Mouse (Mus musculus) stomach, postnatal 0 days (tissue): ENCODE measurements around the gene Heatr5b. TPM values are rescaled to one million over a fixed set of nuclear protein-coding genes. Genes with fewer than 3 reads are reported as not detected.
"Not testable (repeated sequence)": the region's sequence is repeated elsewhere in the genome, so short reads cannot be mapped to it uniquely, and the experiment has no call there.

Source experiments
- ATAC-seq: fragments of 200-750 bp; cut with Nextera tagmentation; 2 replicates; pipeline ENCODE4 v1.8.0; 2017; ENCODE audit not compliant: low FRiP score, low TSS enrichment
- DNase-seq: peaks from one replicate; pipeline ENCODE4 v3.0.0-alpha.2; 2016; ENCODE audit warnings: low spot score
- H3K27ac ChIP-seq: fragments of 300-500 bp; sonication (generic); replicated peaks from 2 replicates; pipeline ENCODE4 v1.5.1; 2014; ENCODE audit warnings: mild to moderate bottlenecking, control low read depth
- H3K27me3 ChIP-seq: fragments of 300-500 bp; sonication (generic); 2 replicates; pipeline ENCODE4 v1.6.1; 2014; ENCODE audit warnings: low read length; ENCODE audit not compliant: control insufficient read depth, insufficient read depth
- H3K36me3 ChIP-seq: fragments of 300-500 bp; sonication (generic); 2 replicates; pipeline ENCODE4 v1.6.1; 2014; ENCODE audit warnings: low read length, mixed read lengths; ENCODE audit not compliant: control insufficient read depth, insufficient read depth
- H3K4me1 ChIP-seq: fragments of 300-500 bp; sonication (generic); replicated peaks from 2 replicates; pipeline ENCODE4 v1.6.1; 2014; ENCODE audit warnings: antibody characterized with exemption; ENCODE audit not compliant: control insufficient read depth, insufficient read depth
- H3K4me2 ChIP-seq: fragments of 300-500 bp; sonication (generic); replicated peaks from 2 replicates; pipeline ENCODE4 v1.6.1; 2014; ENCODE audit warnings: low read depth, mild to moderate bottlenecking, control low read depth, moderate library complexity
- H3K4me3 ChIP-seq: fragments of 300-500 bp; sonication (generic); 2 replicates; pipeline ENCODE4 v1.5.1; 2014; ENCODE audit warnings: low read depth, low read length, control low read depth
- H3K9ac ChIP-seq: fragments of 300-500 bp; sonication (generic); 2 replicates; pipeline ENCODE4 v1.6.1; 2014; ENCODE audit warnings: mild to moderate bottlenecking, low read length, control low read depth, mixed read lengths
- H3K9me3 ChIP-seq: fragments of 300-500 bp; sonication (generic); 2 replicates; pipeline ENCODE4 v1.6.1; 2016; ENCODE audit warnings: low read length; ENCODE audit not compliant: control insufficient read depth
- CTCF ChIP-seq: IDR thresholded peaks from 2 replicates; pipeline ENCODE4 v1.5.1; 2016; ENCODE audit warnings: antibody characterized with exemption, low read depth, mild to moderate bottlenecking, moderate library complexity
- EP300 ChIP-seq: optimal IDR thresholded peaks from 2 replicates; pipeline ENCODE3; 2016; ENCODE audit warnings: antibody characterized with exemption
- WGBS: fragments of 180-500 bp; shearing (Covaris S2); extraction: QIAGEN DNeasy Blood & Tissue Kit; methylation state at CpG from one replicate; pipeline ENCODE4 v1.1.7; 2014; 5-methylcytosine and 5-hydroxymethylcytosine counted together
- polyA plus RNA-seq: library from polyadenylated mRNA; unstranded; fragments of >200 nt; fragmentation: Nextera tagmentation; extraction: Ambion mirVana; gene quantifications from 2 replicates; pipeline ENCODE4 v1.2.1, GENCODE M21; 2015

The Heatr5b gene
- polyA plus RNA-seq, 1 experiment from 2014 or later: 3.7 TPM

DNA sequence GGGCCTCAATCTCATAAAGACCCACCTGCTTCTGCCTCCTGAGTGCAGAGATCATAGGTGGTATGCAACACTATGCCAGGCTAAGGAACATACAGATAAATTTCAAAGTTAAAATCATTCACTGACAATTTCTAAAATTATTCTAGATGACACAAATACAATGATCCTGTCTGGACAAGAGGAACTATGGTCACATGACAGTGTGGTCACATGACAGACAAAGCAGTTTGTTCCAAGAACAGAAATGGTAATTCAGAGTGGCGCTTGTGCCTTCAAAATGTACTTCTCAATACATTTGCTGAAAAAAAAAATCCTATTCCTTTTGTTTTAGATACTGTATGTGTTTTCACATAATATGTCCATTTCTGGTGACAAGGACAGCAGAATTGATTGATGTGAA, 37.9 kb downstream of the Heatr5b start:
- WGBS: 92% methylated on average over 1 of the region's 1 CpGs
- ATAC-seq: no peak

DNA sequence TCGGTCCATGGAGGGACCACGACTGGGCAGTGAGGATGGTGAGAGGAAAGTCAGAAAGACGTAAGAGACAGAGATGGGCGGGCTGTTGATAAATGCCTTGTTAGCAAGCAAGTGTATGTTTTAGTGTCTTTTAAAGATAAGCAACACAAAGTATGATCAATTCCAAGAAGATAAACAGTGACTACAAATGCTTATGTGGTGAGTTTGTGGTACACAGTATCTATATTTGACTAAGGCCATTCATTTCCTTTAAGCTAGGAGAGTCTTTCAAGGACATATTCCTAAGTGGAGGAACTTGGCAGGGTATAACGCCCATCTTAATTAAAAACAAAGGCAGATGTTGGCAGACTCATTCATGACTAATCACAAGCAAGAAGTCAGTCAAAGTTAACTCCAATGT, 40.8 kb downstream of the Heatr5b start:
- no peak overlapping the region for H3K27ac ChIP-seq
- no peak for TF ChIP-seq CTCF
- no peak for TF ChIP-seq EP300

More for the DNA sequence above, 37.9 kb downstream of the Heatr5b start:
- Histone ChIP-seq H3K9me3 (no peaks in the 10 kb centered on the region), H3K27me3 (no peaks in the 10 kb centered on the region), H3K4me2 (no peak overlapping the region), H3K27ac (no peak overlapping the region), H3K4me3 (no peak overlapping the region), H3K4me1 (no peaks in the 10 kb centered on the region), H3K36me3 (peaks cover 13% of the 10 kb centered on the region; the same call in 1 of the 2 replicates), H3K9ac (no peak overlapping the region)
- TF ChIP-seq CTCF (no peak), EP300 (no peak)
- no peak for DNase-seq

DNA sequence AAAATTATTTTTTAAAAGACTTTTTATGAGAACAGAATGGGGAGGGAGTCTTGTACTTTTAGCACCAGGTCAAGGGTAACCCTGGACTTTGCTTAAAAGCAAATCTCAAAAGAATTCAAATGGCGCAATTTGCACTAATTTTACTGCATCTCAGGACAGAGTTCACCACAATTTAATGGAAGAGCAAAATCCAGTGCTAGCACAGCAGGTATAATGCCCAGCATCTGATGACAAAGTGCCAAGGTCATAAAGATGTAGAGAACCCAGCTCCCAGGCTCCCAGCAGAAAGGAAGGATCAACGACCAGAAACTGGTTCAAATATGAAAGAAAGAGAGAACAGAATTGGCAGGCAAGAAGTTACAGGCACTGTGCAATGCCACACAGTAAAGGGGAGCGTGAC, 43.0 kb downstream of the Heatr5b start:
- no peak for TF ChIP-seq EP300
- no peak for ATAC-seq
- no peak overlapping the region for H3K27ac ChIP-seq

More for the DNA sequence above, 40.8 kb downstream of the Heatr5b start:
- H3K36me3 ChIP-seq: peaks cover 23% of the 10 kb centered on the region; the same call in 1 of the 2 replicates
- no peak overlapping the region for H3K9ac ChIP-seq
- no peaks in the 10 kb centered on the region for H3K4me1 ChIP-seq
- 69% methylated on average over 5 of the region's 5 CpGs for WGBS
- ATAC-seq (0 out of 2 replicates have a peak, but pooled peaks have one; percentile 49), DNase-seq (no peak)
- no peak overlapping the region for H3K4me3 ChIP-seq
- no peaks in the 10 kb centered on the region for H3K9me3 ChIP-seq
- H3K4me2 ChIP-seq: no peak overlapping the region
- H3K27me3 ChIP-seq: no peaks in the 10 kb centered on the region

DNA sequence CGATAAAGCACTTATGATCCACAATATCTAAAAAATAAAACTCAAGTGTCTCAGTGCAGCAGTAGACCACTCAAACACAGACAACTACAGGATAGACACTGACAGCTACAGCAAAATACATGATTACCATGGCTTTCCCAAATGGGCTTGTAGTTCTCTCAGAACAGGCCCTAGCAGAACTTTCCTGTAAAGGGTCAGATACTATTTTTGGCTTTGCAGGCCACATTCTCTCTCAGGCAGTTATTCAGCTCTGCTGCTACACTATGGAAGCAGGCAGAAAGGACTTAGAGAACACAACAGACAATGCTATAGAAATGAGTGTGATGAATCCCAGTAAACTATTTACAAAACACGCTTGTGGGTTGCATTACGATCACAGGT, 43.5 kb downstream of the Heatr5b start:
- peaks cover 20% of the 10 kb centered on the region; the same call in 1 of the 2 replicates for H3K36me3 ChIP-seq
- H3K27me3 ChIP-seq: no peaks in the 10 kb centered on the region
- H3K9me3 ChIP-seq: no peaks in the 10 kb centered on the region
- WGBS: 92% methylated on average over 3 of the region's 3 CpGs
- ATAC-seq (no peak), DNase-seq (no peak)
- TF ChIP-seq EP300 (no peak), CTCF (no peak)
- H3K4me3 ChIP-seq: no peak overlapping the region
- no peak overlapping the region for H3K9ac ChIP-seq
- no peak overlapping the region for H3K4me2 ChIP-seq
- no peaks in the 10 kb centered on the region for H3K4me1 ChIP-seq
- H3K27ac ChIP-seq: no peak overlapping the region

More for the DNA sequence above, 43.0 kb downstream of the Heatr5b start:
- Histone ChIP-seq H3K4me3 (no peak overlapping the region), H3K9ac (no peak overlapping the region), H3K4me1 (no peaks in the 10 kb centered on the region), H3K27me3 (no peaks in the 10 kb centered on the region), H3K9me3 (no peaks in the 10 kb centered on the region), H3K4me2 (no peak overlapping the region), H3K36me3 (peaks cover 22% of the 10 kb centered on the region; the same call in 1 of the 2 replicates)
- DNase-seq: no peak
- 86% methylated on average over 3 of the region's 3 CpGs for WGBS

DNA sequence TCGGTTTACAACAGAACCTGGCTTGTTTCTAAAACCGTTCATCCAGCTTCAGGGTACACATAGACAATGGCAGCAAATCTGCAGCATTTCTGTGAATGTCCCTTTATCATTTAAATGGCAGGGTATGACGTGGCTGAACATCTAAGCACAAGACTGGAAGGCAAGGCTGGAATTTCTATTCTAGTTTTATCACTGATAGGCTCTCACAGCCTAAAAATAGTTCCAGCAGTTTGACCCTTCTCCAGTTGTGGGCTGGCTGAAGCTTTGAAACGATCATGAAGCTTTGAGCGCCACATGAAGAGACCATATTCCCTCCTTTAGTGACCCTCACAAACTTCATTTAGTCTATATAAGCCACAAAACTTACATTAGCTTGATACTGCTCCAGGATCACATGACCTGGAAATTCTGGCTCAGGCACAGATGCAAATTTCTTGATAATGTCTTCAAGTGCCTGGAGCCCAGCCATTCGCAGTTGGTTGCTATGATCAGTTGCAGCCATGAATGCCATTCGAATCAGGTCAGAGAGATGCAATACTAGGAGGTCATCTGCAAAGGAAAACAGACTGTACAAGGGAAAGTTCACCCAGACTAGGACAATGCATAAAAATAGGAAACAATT, 44.0 kb downstream of the Heatr5b start:
- 77% methylated on average over 7 of the region's 7 CpGs for WGBS
- H3K27ac ChIP-seq: no peak overlapping the region

DNA sequence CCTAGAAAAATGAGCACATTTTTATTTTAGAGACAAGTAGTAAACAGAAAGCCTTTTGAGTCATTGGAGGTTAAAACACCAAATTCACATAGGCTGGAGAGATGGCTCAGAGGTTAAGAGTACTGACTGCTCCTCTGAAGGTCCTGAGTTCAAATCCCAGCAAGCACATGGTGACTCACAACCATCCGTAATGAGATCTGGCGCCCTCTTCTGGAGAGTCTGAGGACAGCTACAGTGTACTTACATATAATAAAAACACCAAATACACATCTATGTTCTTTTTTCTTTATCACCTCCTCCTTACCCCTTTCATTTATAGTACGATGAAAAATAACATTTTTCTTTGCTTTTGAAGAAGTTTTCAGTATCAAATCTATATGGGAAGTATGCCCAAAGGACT, 46.9 kb downstream of the Heatr5b start:
- H3K27me3 ChIP-seq, H3K27ac ChIP-seq, H3K4me1 ChIP-seq, H3K9me3 ChIP-seq, H3K4me3 ChIP-seq, H3K9ac ChIP-seq, DNase-seq, H3K36me3 ChIP-seq, ATAC-seq, H3K4me2 ChIP-seq: not testable (repeated sequence)
- 76% methylated on average over 3 of the region's 3 CpGs for WGBS
- 0 out of 2 replicates have a peak, but pooled peaks have one; percentile 21 for TF ChIP-seq CTCF

More for the DNA sequence above, 44.0 kb downstream of the Heatr5b start:
- Histone ChIP-seq H3K36me3 (peaks cover 18% of the 10 kb centered on the region; the same call in 1 of the 2 replicates), H3K9me3 (no peaks in the 10 kb centered on the region), H3K4me2 (no peak overlapping the region), H3K4me1 (no peaks in the 10 kb centered on the region), H3K9ac (no peak overlapping the region), H3K4me3 (no peak overlapping the region), H3K27me3 (no peaks in the 10 kb centered on the region)
- no peak for TF ChIP-seq CTCF
- no peak for TF ChIP-seq EP300
- ATAC-seq (no peak), DNase-seq (no peak)
